Mouse (Mus musculus) lung, adult 18-20 months (tissue): ENCODE results near the gene Lrit3.
"Not testable (repeated sequence)": the region's sequence is repeated elsewhere in the genome, so short reads cannot be mapped to it uniquely, and the experiment has no call there.

Experiments used
- DNase-seq, 2 experiments: peaks; one replicate each; pipeline ENCODE4 v3.0.0; 2022; ENCODE audit warnings: mixed read lengths in 2 of 2

Lrit3 gene

GRCm38 (mm10) chr3:129766971-129767794 lies 36.6 kb downstream of the Lrit3 start:
- no peak for DNase-seq

- no peak for DNase-seq
These were observed 37.7 kb downstream of the Lrit3 start for GRCm38 (mm10) chr3:129766106-129766505.

- not testable (repeated sequence) for DNase-seq
These were observed 46.2 kb downstream of the Lrit3 start for GRCm38 (mm10) chr3:129757599-129757998.

- DNase-seq, result peak in 1 of 2 experiments; percentile 15
These were observed 48.9 kb downstream of the Lrit3 start, which contains the start of gene Egf for GRCm38 (mm10) chr3:129754650-129755604. Gene Egf (minus strand): TSS chr3:129755316.

GRCm38 (mm10) chr3:129744803-129745202 lies 59.0 kb downstream of the Lrit3 start:
- DNase-seq, result peak in 1 of 2 experiments; percentile 18

- no peak for DNase-seq
These were observed 61.0 kb downstream of the Lrit3 start for GRCm38 (mm10) chr3:129742781-129743180.

- no peak for DNase-seq
These were observed 65.3 kb downstream of the Lrit3 start for GRCm38 (mm10) chr3:129738291-129739183.
